Mouse (Mus musculus): Measurements from ENCODE around the gene Rftn2.
A peak's percentile ranks its signal among the peaks of the same experiment; 100 is the strongest.

Rftn2 gene

DNA sequence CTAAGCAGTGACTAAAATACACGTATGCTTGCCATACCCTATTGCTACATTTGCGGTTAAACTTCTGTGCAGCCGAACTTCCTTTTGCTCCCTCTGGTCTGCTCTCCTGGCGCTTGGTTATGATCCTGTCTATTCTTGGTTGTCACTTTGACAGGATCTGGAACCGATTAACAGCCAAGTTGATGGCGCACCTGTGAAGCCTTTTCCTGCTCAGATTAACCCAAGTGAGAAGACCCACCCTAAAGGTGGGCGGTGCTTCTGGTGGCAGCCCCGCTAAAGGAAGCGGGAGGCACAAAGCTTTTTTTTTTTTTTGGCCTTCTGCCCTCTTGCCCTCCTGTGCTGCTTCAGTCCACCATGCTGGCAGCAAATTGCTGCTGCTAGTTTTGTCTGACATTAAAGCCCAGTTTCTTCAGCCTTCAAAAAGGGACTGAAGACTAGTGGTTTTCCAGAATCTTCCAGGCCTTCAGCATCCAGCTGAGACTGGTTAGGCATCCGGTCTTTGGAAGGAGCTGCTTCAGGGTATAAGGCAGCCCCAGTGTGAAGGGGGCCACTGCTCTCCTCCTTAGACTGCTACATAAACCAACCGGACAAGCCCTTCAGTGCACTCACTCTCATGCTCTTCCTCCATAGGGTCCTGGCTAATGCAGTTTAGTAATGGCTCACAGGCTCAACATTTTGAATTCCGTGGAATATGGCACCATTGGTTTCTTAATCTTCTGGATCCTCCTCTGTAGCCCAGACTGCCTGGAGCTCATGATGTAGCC, 16.2 kb downstream of the Rftn2 start:
- DNase-seq: no peak

- DNase-seq: no peak
Observed at GRCm38 (mm10) chr1:55208500-55209140, 18.0 kb downstream of the Rftn2 start.

DNA sequence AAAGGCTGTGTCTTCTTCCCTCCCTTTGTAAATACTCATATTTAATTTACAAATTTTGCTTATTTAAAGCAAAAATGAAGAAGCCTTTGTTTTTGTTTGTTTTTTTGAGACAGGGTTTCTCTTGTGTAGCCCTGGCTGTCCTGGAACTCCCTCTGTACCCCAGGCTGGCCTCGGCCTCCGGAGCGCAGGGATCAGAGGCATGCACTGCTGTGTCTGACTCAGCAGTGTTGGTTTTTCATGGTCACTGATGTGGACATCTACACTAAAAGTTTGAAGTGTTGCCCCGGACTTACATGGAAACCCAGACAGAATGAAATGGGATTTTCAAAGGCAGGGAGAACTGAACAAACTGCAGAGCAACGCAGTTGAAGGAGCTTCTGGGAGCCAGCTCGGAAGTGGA, 19.0 kb downstream of the Rftn2 start:
- DNase-seq: no peak

DNA sequence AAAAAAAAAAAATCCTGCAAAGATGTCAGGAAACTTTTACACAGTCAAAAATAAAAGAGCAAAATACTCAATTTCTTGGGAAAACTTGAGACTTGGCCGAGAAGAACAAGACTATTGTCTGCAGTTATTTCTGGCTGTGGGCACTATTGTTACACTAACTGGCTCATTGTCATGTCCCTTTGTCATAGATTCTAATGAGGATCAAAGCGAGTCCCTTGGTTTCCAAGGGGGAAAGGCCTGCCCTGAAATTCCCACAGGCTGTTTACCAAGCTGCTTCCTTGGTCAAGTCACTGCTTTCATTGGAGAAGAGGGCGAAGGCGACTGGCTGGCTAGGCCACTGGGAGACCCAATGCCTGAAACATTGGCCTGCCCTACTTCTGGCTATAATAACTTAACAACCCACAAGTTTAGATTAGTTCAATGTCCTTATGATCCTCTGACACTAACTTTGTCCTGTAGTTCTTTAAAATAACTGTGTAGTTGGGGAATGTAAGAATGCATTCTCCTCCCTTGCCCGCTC, 20.7 kb downstream of the Rftn2 start:
- no peak for DNase-seq

GRCm38 (mm10) chr1:55201850-55202752, 24.5 kb downstream of the Rftn2 start:
- peak; percentile 13 for DNase-seq

GRCm38 (mm10) chr1:55198719-55199118, 27.9 kb downstream of the Rftn2 start:
- DNase-seq: no peak

- DNase-seq: no peak
Observed at GRCm38 (mm10) chr1:55196327-55197003, 30.1 kb downstream of the Rftn2 start.

DNA sequence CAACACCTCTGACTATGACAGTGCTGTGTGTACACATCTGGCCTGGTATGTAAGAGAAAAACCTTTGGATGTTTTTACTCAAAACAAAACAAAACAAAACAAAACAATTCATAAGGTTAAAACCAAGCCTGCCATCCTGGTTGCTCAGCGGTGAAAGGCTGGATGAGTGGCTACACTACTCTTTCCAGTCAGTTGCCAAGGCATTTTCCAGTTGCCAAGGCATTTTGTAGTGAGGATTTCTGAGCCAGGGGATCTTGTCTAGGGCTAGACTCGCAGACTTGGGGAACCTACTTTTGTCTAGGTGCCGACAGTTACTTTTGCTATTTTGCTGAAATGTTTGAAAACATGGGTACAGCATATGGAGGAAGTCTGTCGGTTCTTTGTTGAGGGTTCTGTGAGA, 31.6 kb downstream of the Rftn2 start:
- DNase-seq: no peak

DNA sequence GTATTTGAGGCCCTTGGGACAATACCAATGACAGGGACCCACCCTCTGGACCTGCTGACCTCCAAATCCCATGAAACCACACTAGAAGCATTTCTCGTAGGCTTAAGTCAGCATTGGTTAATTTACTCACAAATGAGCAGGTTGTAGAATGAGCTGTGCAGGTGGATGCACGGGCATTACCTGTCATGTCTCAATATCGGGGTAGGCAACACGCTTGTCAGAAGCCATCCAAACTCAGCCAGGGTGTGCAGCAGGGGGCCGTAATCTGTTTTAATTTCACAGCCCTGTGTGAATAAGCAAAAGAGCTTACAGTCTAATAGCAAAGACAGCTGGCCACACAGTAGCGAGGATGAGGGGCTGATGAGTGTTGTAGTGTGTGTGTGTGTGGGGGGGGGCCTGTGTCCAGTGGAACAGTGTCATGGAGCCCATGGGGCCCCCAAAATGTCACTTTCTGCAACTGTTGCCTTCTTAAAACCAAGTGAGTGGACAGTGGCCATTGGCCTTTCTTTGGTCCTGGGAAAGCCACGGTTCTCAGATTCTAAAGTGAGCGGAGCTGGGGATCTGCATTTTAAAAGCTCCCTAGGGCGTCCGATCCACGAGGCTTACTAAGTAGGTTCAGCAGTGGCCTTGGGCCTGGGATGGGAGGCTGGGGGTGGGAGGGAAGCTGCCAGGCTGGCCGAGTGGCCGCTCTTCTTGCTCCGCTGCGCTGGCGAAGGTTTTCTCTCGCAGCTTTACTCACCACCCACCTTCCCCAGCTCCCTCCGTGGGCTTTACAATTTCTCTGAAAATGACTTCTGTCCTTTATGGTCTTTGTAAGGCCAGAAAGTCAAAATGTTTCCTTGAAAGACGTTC, 32.3 kb downstream of the Rftn2 start:
- DNase-seq: peak; percentile 14

GRCm38 (mm10) chr1:55193316-55193715, 33.3 kb downstream of the Rftn2 start:
- DNase-seq: no peak

- DNase-seq: no peak
Observed at GRCm38 (mm10) chr1:55192824-55193223, 33.8 kb downstream of the Rftn2 start.

DNA sequence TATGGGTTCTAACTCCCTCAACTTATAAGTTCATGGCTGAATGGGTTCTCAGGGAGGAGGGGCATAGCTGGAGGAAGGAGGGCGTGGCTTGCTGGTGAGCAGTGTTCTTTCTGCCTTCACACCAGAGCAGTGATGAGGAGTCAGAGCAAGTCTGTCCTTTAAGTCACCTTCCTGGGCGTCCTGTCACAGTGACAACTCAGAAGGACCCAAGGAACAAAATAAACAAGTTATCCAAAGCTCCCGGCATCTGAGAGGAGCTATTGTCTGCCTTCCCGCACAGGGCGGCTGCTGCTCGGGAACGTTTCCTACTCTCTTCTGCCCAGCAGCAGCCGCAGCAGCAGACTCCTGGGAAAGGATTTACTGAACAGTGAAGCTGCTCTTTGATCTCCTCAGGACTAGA, 34.6 kb downstream of the Rftn2 start:
- no peak for DNase-seq

- DNase-seq: no peak
Observed at GRCm38 (mm10) chr1:55186592-55187210, 39.9 kb downstream of the Rftn2 start.

DNA sequence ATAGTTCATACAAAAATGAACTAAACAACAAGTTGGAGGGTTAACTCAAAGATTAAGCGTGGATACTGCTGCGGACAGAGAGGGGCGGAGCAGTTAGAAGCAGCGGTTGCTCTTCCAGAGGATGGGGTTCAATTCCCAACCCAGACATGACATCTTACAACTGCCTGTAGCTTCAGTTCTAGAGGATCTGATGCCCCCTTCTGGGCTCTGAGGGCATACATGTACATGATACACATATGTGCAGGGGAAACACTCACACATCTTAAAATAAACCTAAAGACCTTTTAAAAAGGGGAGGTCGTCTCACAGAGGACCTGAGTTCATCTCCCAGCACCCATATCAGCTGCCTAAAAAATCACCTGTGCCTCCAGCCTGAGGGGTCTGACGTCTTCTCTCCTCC, 40.9 kb downstream of the Rftn2 start:
- DNase-seq: no peak

- no peak for DNase-seq
Observed at GRCm38 (mm10) chr1:55182392-55182791, 44.2 kb downstream of the Rftn2 start.

DNA sequence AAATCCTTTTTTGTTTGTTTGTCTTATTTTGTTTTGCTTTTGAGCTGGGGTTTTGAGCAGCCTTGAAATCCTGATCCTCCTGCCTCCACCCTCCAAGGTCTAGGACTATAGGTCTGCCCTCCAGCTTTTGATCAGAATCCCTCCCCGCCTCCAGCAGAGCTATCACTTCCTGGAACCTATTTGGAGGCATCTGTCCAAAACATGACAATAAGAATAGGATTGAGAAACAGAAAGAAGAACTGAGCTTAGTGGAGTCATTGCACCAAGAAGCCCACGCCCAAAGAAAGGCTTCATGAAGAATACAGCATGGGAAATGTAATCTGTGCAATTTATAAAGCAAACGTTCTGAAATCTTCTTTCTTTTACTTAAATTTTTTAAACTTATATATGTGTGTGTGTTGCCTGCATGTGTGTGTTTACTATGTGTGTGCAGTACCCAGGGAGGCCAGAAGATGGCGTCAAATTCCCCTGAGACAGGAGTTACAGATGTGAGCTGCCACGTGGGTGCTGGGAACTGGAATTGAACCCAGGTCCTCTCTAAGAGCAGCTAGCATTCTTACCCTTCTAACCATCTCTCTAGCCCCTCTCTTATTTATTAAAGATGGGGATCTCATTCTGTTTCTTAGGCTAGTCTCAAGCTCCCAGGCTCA, 46.5 kb downstream of the Rftn2 start:
- no peak for DNase-seq

GRCm38 (mm10) chr1:55174558-55175034, 52.0 kb downstream of the Rftn2 start:
- no peak for DNase-seq

GRCm38 (mm10) chr1:55173720-55174557, 52.6 kb downstream of the Rftn2 start:
- no peak for DNase-seq

All from cerebellum, adult 9-11 months (tissue).